Mouse (Mus musculus) G1E (cell line): Measurements from ENCODE around the gene Gpr4.

Experiments
- CTCF ChIP-seq: IDR thresholded peaks from 2 replicates; pipeline ENCODE4 v1.5.1; 2012; ENCODE audit warnings: low read depth, low read length, inconsistent platforms, mixed read lengths
- GATA1 ChIP-seq: IDR thresholded peaks from 2 replicates; pipeline ENCODE4 v1.6.1; 2012; ENCODE audit warnings: borderline replicate concordance, low read length, inconsistent platforms, mixed read lengths
- GATA2 ChIP-seq: IDR thresholded peaks from 2 replicates; pipeline ENCODE4 v1.6.1; 2012; ENCODE audit warnings: low read depth, low read length, inconsistent platforms, borderline replicate concordance
- POLR2AphosphoS5 ChIP-seq: IDR thresholded peaks from 2 replicates; pipeline ENCODE4 v1.6.1; 2012; ENCODE audit warnings: low read depth, low read length, inconsistent platforms; ENCODE audit not compliant: insufficient replicate concordance
- TAL1 ChIP-seq: conservative IDR thresholded peaks from 2 replicates; pipeline ENCODE4 v1.6.1; 2012; ENCODE audit warnings: low read depth, low read length, inconsistent platforms, mixed read lengths

- TF ChIP-seq CTCF (no peak), TAL1 (no peak), GATA2 (no peak), GATA1 (no peak), POLR2AphosphoS5 (no peak)
These were observed 10.5 kb downstream of the Gpr4 start for GRCm38 (mm10) chr7:19222875-19223274.
